In genomic region chr13:58337456-58337855, GRCm38 (mm10) we compare ENCODE assay signal across 20 mouse cellular contexts. TPM values are rescaled to one million over a fixed set of nuclear protein-coding genes. Genes with fewer than 3 reads are reported as not detected.
"Had no signal": no experiment of that assay in that cellular context is flagged by ENCODE, and none has a peak within 500 bp of the region (broad histone marks: within the 10 kb centered on the region; RNA-seq: fewer than 3 reads in every experiment).

No protein-coding gene starts in this region.

- H3K9me3 ChIP-seq: limb, embryonic 10.5 days; midbrain, embryonic 10.5 days; neural tube, embryonic 13.5 days had no signal

- H3K27me3 ChIP-seq: limb, embryonic 13.5 days; midbrain, embryonic 13.5 days; neural tube, embryonic 13.5 days had no signal

- H3K36me3 ChIP-seq: limb, embryonic 10.5 days; limb, embryonic 13.5 days; midbrain, embryonic 10.5 days; midbrain, embryonic 13.5 days; neural tube, embryonic 13.5 days had no signal

- H3K9ac ChIP-seq: limb, embryonic 13.5 days; liver, embryonic 14.5 days; liver, postnatal 0 days; lung, embryonic 14.5 days; midbrain, embryonic 13.5 days; neural tube, embryonic 13.5 days had no signal

- ATAC-seq: hindbrain, postnatal 0 days; inflammation-experienced regulatory T-cells, adult 6 months; intestine, embryonic 16.5 days; liver, postnatal 0 days; lung, postnatal 0 days; midbrain, embryonic 13.5 days; midbrain, embryonic 16.5 days had no signal

- DNase-seq: layer of hippocampus, adult 9-11 months; liver; liver, postnatal 0 days; lung, embryonic 14.5 days; retina, postnatal 1 day; thymus, postnatal 25 days had no signal

- H3K4me2 ChIP-seq: limb, embryonic 13.5 days; lung, embryonic 14.5 days; midbrain, embryonic 13.5 days; neural tube, embryonic 13.5 days had no signal

- H3K27ac ChIP-seq: hindbrain, postnatal 0 days; limb, embryonic 10.5 days; limb, embryonic 13.5 days; liver, embryonic 14.5 days; midbrain, embryonic 10.5 days; midbrain, embryonic 13.5 days; neural tube, embryonic 13.5 days; stomach, postnatal 0 days had no signal

- H3K4me3 ChIP-seq: limb, embryonic 10.5 days; limb, embryonic 13.5 days; megakaryocyte, embryonic 14.5 days; midbrain, embryonic 10.5 days; midbrain, embryonic 13.5 days; myocyte; neural tube, embryonic 13.5 days had no signal

- H3K4me1 ChIP-seq: limb, embryonic 10.5 days; limb, embryonic 13.5 days; megakaryocyte, embryonic 14.5 days; midbrain, embryonic 10.5 days; midbrain, embryonic 13.5 days; neural tube, embryonic 13.5 days had no signal

RNA-seq across cellular contexts. Expression of gene Kif27, which starts 21.5 kb away (rescaled TPM):
- polyA plus RNA-seq: inflammation-experienced regulatory T-cells, adult 6 months had no signal
